Mouse (Mus musculus) limb, embryonic 12.5 days (tissue): ENCODE results near the gene Troap. TPM values are rescaled to one million over a fixed set of nuclear protein-coding genes. Genes with fewer than 3 reads are reported as not detected.
A peak's percentile ranks its signal among the peaks of the same experiment; 100 is the strongest.

Experiments used
- ATAC-seq: fragments of 200-750 bp; cut with Nextera tagmentation; 2 replicates; pipeline ENCODE4 v1.8.0; 2017; ENCODE audit warnings: low read depth, moderate TSS enrichment; ENCODE audit not compliant: insufficient number of reproducible peaks, insufficient read depth, low FRiP score, low TSS enrichment
- H3K27ac ChIP-seq: fragments of 300-500 bp; sonication (generic); 2 replicates; pipeline ENCODE4 v1.5.1; 2016; ENCODE audit warnings: mild to moderate bottlenecking, moderate library complexity
- H3K27me3 ChIP-seq: fragments of 300-500 bp; sonication (generic); 2 replicates; pipeline ENCODE4 v1.6.1; 2016; ENCODE audit warnings: mild to moderate bottlenecking, moderate library complexity
- H3K36me3 ChIP-seq: fragments of 300-500 bp; sonication (generic); 2 replicates; pipeline ENCODE4 v1.6.1; 2016; ENCODE audit warnings: mild to moderate bottlenecking, moderate library complexity
- H3K4me1 ChIP-seq: fragments of 300-500 bp; sonication (generic); replicated peaks from 2 replicates; pipeline ENCODE4 v1.6.1; 2016
- H3K4me2 ChIP-seq: fragments of 300-500 bp; sonication (generic); 2 replicates; pipeline ENCODE4 v1.6.1; 2016; ENCODE audit warnings: mild to moderate bottlenecking, moderate library complexity
- H3K4me3 ChIP-seq: fragments of 300-500 bp; sonication (generic); replicated peaks from 2 replicates; pipeline ENCODE4 v1.5.1; 2016; ENCODE audit warnings: mild to moderate bottlenecking
- H3K9ac ChIP-seq: fragments of 300-500 bp; sonication (generic); replicated peaks from 2 replicates; pipeline ENCODE4 v1.6.1; 2016; ENCODE audit warnings: mild to moderate bottlenecking, moderate library complexity
- H3K9me3 ChIP-seq: fragments of 300-500 bp; sonication (generic); 2 replicates; pipeline ENCODE4 v1.6.1; 2016; ENCODE audit warnings: mild to moderate bottlenecking, moderate library complexity
- WGBS: fragments of 180-500 bp; shearing (Covaris S2); methylation state at CpG from one replicate; pipeline ENCODE4 v1.1.7; 2016; 5-methylcytosine and 5-hydroxymethylcytosine counted together
- polyA plus RNA-seq: library from polyadenylated mRNA; unstranded; fragments of >200 nt; fragmentation: Nextera tagmentation; extraction: Ambion mirVana; gene quantifications from 2 replicates; pipeline ENCODE4 v1.2.1, GENCODE M21; 2016

Troap gene
- polyA plus RNA-seq: 39.5 and 47.1 TPM in 2 replicates

DNA sequence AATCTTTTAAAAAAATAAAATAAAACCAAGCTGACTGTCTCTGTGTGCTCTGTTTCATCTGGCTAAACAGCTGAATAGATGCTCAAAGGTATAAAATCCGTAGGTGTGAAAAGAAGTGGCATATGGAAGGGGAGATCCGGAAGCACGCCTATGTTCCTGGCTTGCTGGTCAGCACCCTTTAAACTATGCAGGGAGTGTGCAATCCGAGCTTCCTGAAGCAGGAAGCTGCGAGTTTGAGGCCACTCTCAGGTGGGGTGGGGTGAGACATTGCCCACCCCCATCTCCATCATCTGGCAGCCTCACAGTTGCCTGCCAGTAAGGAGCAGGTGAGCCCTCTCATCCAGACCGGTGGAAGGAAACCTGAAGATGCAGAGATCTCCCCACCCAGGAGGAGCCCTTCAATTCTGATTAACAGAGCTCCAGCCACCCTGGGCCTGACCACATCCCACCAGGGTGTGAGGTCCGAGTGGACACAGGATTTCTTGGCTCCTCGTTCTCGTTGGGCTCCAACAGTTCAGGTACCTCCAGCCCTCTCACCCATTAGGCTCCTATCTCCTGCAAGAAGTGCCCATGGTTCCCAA, at the start of gene Troap:
Gene Troap, plus strand, starts transcription at position 557 of the 581 bp plus-strand sequence.
- WGBS: 16% methylated on average over 9 of the region's 9 CpGs

GRCm38 (mm10) chr15:99024668-99025314, 49.6 kb upstream of the Troap start:
- H3K36me3 ChIP-seq: no peaks in the 10 kb centered on the region
- peaks cover 8% of the 10 kb centered on the region for H3K4me1 ChIP-seq
- H3K9ac ChIP-seq: no peak overlapping the region
- peaks cover 2% of the 10 kb centered on the region; the same call in 1 of the 2 replicates for H3K9me3 ChIP-seq
- no peak overlapping the region for H3K27ac ChIP-seq
- WGBS: 25% methylated on average over 7 of the region's 8 CpGs
- 0 out of 2 replicates have a peak, but pooled peaks cover 5% of the 10 kb centered on the region for H3K27me3 ChIP-seq
- H3K4me2 ChIP-seq: no peak overlapping the region
- no peak for ATAC-seq
- no peak overlapping the region for H3K4me3 ChIP-seq

More for the DNA sequence above, at the start of gene Troap:
- peaks cover 28% of the 10 kb centered on the region for H3K36me3 ChIP-seq
- peak within 1 kb of the TSS; percentile 69 for H3K9ac ChIP-seq
- peak within 1 kb of the TSS; percentile 95 for H3K27ac ChIP-seq
- H3K4me3 ChIP-seq: peak within 1 kb of the TSS; percentile 58
- peak; percentile 27; the same call in 1 of the 2 replicates for ATAC-seq
- H3K4me1 ChIP-seq: peaks cover 20% of the 10 kb centered on the region
- H3K27me3 ChIP-seq: peaks cover 4% of the 10 kb centered on the region; the same call in 1 of the 2 replicates
- H3K4me2 ChIP-seq: peak within 1 kb of the TSS; percentile 84
- H3K9me3 ChIP-seq: 0 out of 2 replicates have a peak, but pooled peaks cover 3% of the 10 kb centered on the region

GRCm38 (mm10) chr15:99025414-99025813, 49.0 kb upstream of the Troap start:
- H3K9me3 ChIP-seq: peaks cover 2% of the 10 kb centered on the region; the same call in 1 of the 2 replicates
- ATAC-seq: no peak
- no peak overlapping the region for H3K4me3 ChIP-seq
- H3K4me1 ChIP-seq: peaks cover 8% of the 10 kb centered on the region
- 0 out of 2 replicates have a peak, but pooled peaks cover 5% of the 10 kb centered on the region for H3K27me3 ChIP-seq
- H3K9ac ChIP-seq: no peak overlapping the region
- H3K36me3 ChIP-seq: no peaks in the 10 kb centered on the region
- H3K4me2 ChIP-seq: no peak overlapping the region
- no peak overlapping the region for H3K27ac ChIP-seq
- 71% methylated on average over 13 of the region's 13 CpGs for WGBS

GRCm38 (mm10) chr15:99026259-99026658, 48.1 kb upstream of the Troap start:
- Histone ChIP-seq H3K4me3 (no peak overlapping the region), H3K27me3 (0 out of 2 replicates have a peak, but pooled peaks cover 5% of the 10 kb centered on the region), H3K4me1 (peaks cover 11% of the 10 kb centered on the region), H3K36me3 (no peaks in the 10 kb centered on the region), H3K9ac (no peak overlapping the region), H3K27ac (no peak overlapping the region), H3K4me2 (no peak overlapping the region), H3K9me3 (peaks cover under 1% of the 10 kb centered on the region; the same call in 1 of the 2 replicates)
- no peak for ATAC-seq
- 56% methylated on average over 4 of the region's 4 CpGs for WGBS

- H3K4me1 ChIP-seq: peaks cover 20% of the 10 kb centered on the region
- WGBS: 66% methylated on average over 5 of the region's 5 CpGs
- ATAC-seq: no peak
- H3K4me3 ChIP-seq: no peak overlapping the region
- H3K4me2 ChIP-seq: no peak overlapping the region
- H3K27ac ChIP-seq: no peak overlapping the region
- no peak overlapping the region for H3K9ac ChIP-seq
- no peaks in the 10 kb centered on the region for H3K36me3 ChIP-seq
- no peaks in the 10 kb centered on the region for H3K9me3 ChIP-seq
- H3K27me3 ChIP-seq: 0 out of 2 replicates have a peak, but pooled peaks cover 5% of the 10 kb centered on the region
Observed at GRCm38 (mm10) chr15:99027116-99027515, 47.3 kb upstream of the Troap start.

DNA sequence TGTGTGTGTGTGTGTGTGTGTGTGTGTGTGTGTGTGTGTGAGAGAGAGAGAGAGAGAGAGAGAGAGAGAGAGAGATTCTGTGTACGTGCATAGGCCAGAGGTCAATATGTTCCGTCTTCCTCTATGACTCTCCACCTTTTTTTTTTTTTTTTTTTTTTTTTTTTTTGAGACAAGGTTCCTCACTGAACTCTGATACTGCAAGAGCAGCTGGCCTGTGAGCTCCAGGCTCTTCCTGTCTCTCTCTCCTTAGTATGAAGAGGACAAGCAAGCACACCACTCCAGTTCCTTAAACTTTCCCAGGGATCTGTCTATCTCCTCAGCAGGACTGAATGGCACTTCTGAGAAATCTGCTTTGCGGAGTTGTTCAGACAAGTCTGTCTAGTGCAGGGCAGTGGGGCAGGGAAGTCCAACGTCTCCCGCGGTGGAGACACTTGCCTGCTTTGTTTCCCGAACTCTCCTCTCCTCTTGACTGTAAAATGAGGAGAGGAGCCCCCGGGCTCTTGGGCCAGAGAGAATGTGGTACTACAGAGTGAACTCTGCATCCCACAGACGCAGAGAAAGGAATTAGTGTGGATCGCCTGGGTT, 45.4 kb upstream of the Troap start:
- Histone ChIP-seq H3K27ac (peak overlapping the region; percentile 87), H3K9ac (peak overlapping the region; percentile 67), H3K36me3 (0 out of 2 replicates have a peak, but pooled peaks cover 3% of the 10 kb centered on the region), H3K9me3 (no peaks in the 10 kb centered on the region), H3K4me1 (peaks cover 33% of the 10 kb centered on the region), H3K4me2 (peak overlapping the region; percentile 69), H3K27me3 (0 out of 2 replicates have a peak, but pooled peaks cover 2% of the 10 kb centered on the region), H3K4me3 (peak overlapping the region; percentile 66)
- WGBS: 3% methylated on average over 8 of the region's 10 CpGs
- no peak for ATAC-seq

DNA sequence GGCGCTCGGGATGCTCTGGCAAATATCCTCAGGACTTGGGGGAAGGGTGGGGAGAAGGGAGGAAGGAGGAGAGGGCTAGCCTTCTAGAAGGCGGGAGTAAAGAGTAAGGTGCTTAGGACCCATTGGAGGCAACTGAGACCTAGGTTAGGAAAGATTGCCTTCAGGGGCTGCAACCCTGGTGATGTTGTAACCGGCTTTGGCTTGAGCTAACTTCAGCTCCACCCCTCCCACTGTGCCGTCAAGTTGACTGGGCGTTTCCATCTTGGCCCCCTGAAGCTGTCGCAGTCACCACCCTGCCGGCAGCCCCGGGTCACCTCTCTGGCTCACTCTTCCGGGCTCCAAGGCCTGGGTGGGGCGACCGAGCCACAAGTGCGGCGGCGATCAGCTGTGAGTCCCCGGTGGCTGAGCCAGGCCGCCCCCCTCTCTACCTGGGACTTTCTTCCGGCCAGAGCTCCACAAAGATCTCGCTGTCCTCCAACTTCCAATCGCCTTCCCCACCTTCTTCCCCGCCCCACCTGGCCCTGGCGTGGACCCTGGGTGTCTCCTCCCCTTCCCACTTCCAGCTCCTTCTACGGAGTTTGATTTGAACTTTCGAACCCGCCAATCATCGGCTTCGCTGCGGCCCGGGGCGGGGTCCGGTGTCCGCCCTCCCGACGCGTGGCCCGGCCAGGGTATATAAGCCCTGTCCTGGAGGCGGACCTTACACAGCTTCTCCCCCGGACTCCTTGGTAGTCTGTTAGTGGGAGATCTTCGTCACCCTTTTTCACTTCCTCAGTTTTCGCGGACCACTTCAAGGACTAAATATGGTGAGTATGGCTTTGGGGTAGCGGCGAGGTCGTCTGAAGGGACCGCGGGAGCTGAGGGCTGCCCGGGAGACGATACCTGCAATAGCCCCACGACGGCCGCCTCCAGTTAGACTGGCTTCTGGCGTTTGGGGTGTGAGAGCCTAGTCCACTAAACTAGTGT, 44.5 kb upstream of the Troap start, which contains the start of gene Tuba1c:
Gene Tuba1c, plus strand, starts transcription at position 273 of the 966 bp plus-strand sequence.
- Histone ChIP-seq H3K9me3 (no peaks in the 10 kb centered on the region), H3K27ac (peak within 1 kb of the TSS; percentile 87), H3K4me2 (peak within 1 kb of the TSS; percentile 69), H3K4me1 (peaks cover 33% of the 10 kb centered on the region), H3K27me3 (no peaks in the 10 kb centered on the region), H3K4me3 (peak within 1 kb of the TSS; percentile 66), H3K36me3 (peaks cover 9% of the 10 kb centered on the region), H3K9ac (peak within 1 kb of the TSS; percentile 67)
- peak; percentile 90 for ATAC-seq
- under 1% methylated on average over 52 of the region's 52 CpGs for WGBS

- peaks cover 17% of the 10 kb centered on the region for H3K36me3 ChIP-seq
- no peak for ATAC-seq
Observed at GRCm38 (mm10) chr15:99030585-99031387, 43.6 kb upstream of the Troap start.

DNA sequence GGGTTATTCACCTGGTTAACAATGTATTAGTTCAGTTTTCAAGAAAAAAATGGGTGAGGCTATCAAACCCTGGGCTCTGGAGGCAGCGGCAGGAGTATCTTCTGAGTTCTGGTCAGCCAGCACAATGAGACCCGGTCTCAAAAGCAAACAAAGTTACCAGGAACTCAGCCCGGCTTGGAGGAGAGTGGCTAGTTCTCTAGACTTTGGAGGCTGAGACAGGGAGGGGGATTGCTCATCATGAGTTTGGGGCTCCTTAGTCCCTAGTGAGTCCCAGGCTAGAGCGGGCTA, 43.0 kb upstream of the Troap start:
- Histone ChIP-seq H3K27me3 (no peaks in the 10 kb centered on the region), H3K27ac (no peak overlapping the region), H3K9ac (no peak overlapping the region), H3K4me2 (peak overlapping the region; percentile 69), H3K9me3 (no peaks in the 10 kb centered on the region), H3K4me3 (peak overlapping the region; percentile 66), H3K4me1 (peaks cover 33% of the 10 kb centered on the region), H3K36me3 (peaks cover 23% of the 10 kb centered on the region)
- WGBS: 84% methylated on average over 4 of the region's 4 CpGs
- ATAC-seq: no peak

More at GRCm38 (mm10) chr15:99030585-99031387, 43.6 kb upstream of the Troap start:
- peak overlapping the region; percentile 69 for H3K4me2 ChIP-seq
- peak overlapping the region; percentile 67 for H3K9ac ChIP-seq
- WGBS: 11% methylated on average over 26 of the region's 26 CpGs
- peak overlapping the region; percentile 87 for H3K27ac ChIP-seq
- H3K4me3 ChIP-seq: peak overlapping the region; percentile 66
- peaks cover 33% of the 10 kb centered on the region for H3K4me1 ChIP-seq
- H3K9me3 ChIP-seq: no peaks in the 10 kb centered on the region
- H3K27me3 ChIP-seq: no peaks in the 10 kb centered on the region
